Mouse (Mus musculus) left cerebral cortex, adult 2 months (tissue): ENCODE data around the gene Ms4a8a. TPM values are rescaled to one million over a fixed set of nuclear protein-coding genes. Genes with fewer than 3 reads are reported as not detected.

Source experiments
- DNase-seq, 2 experiments: peaks; one replicate each; pipeline ENCODE4 v3.0.0; 2021 to 2022; ENCODE audit warnings: low spot score in 2 of 2, mixed read lengths in 1 of 2; ENCODE audit errors: extremely low spot score in 1 of 2
- H3K27ac ChIP-seq: fragments of 200-600 bp; 2 replicates; pipeline ENCODE4 v1.8.1; 2022
- H3K4me3 ChIP-seq: fragments of 200-600 bp; 2 replicates; pipeline ENCODE4 v1.8.1; 2022
- CTCF ChIP-seq: fragments of 200-600 bp; IDR thresholded peaks from 2 replicates; pipeline ENCODE4 v1.8.1; 2022; ENCODE audit warnings: antibody characterized with exemption, mild to moderate bottlenecking, moderate library complexity
- intact Hi-C: fragments of 180-260 bp; cut with DNase I; formaldehyde crosslinking; loops from one replicate; pipeline ENCODE4 v1.15.1; 2025
- total RNA-seq, 2 experiments: library from RNA; stranded (reverse); gene quantifications; 2 replicates each; pipeline ENCODE4 v1.2.3; 2021

Gene Ms4a8a
- total RNA-seq, 2 experiments from 2014 or later: not detected

GRCm38 (mm10) chr19:11052877-11053276 lies 28.0 kb downstream of the Ms4a8a start:
- DNase-seq: no peak
- no peak for TF ChIP-seq CTCF
- intact Hi-C loops: no loop called here
- Histone ChIP-seq H3K4me3 (no peak overlapping the region), H3K27ac (no peak overlapping the region)

- no peak overlapping the region for H3K4me3 ChIP-seq
- H3K27ac ChIP-seq: no peak overlapping the region
- DNase-seq: no peak
- intact Hi-C loops: no loop called here
- TF ChIP-seq CTCF: no peak
Measured at GRCm38 (mm10) chr19:11050286-11050685, 30.6 kb downstream of the Ms4a8a start.

DNA sequence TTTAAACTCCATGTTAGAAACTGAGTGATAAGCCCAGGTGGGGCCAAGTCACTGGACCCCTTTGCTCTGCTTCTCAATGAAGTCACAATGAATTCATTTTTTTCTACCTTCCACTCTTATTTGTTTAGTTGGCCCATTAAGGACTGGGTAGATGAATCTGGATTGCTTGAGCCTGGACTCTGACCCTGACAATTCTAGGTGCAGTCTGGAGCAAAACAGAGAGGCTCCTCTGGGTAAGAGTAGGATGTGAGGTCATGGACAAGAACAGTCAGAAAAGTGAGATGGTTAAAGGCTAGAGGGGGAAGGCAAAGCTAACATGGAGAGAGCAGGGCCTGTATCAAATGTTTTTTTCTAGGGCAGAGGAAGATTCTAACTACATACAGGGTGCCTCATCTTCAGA lies 31.5 kb downstream of the Ms4a8a start:
- no peak for TF ChIP-seq CTCF
- no peak for DNase-seq
- intact Hi-C loops: loop anchor here (10.0 kb wide), 1 partner anchor 295 kb away; no protein-coding TSS in a partner anchor
- no peak overlapping the region for H3K27ac ChIP-seq
- H3K4me3 ChIP-seq: no peak overlapping the region

DNA sequence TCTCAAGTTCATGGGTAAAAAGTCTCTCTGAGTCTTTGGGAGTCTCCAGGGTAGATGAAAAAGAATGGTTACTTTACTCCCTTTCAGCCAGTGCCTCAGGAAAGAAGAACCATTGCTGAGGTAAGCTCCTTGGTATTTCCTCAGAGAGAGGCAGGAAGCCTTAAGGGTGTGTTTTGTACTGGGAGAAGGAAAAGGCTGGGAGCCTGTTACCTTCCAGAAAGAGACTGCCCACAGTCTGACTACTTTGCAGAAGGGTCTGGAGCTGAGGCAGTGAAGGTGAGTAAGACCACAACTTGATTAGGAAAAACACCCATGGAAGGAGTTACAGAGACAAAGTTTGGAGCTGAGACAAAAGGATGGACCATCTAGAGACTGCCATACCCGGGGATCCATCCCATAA lies 32.4 kb downstream of the Ms4a8a start:
- DNase-seq: no peak
- no peak overlapping the region for H3K4me3 ChIP-seq
- H3K27ac ChIP-seq: no peak overlapping the region
- TF ChIP-seq CTCF: no peak
- intact Hi-C loops: loop anchor here (10.0 kb wide), 1 partner anchor 296 kb away; no protein-coding TSS in a partner anchor

DNA sequence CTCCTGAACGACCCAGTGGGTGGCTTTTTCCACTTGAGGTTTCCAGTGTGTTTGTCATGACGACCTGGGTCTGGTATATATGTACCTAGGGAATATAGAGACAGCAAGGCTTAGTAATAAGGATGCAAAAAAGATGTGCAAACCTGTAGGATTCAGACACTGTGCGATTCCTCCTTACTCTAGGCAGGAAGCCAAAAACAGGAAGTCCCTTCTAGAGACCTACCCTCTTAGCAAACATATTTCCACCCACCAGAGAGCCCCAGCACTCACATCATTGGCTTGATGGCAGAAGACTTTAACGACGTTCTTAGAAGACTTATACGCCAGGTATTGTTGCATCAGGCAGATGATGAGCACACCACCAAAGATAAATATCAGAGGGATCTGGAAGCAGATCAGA lies 32.9 kb downstream of the Ms4a8a start:
- no peak overlapping the region for H3K4me3 ChIP-seq
- intact Hi-C loops: loop anchor here (10.0 kb wide), 1 partner anchor 297 kb away; no protein-coding TSS in a partner anchor
- DNase-seq: no peak
- no peak overlapping the region for H3K27ac ChIP-seq
- no peak for TF ChIP-seq CTCF

GRCm38 (mm10) chr19:11044996-11045711 lies 35.7 kb downstream of the Ms4a8a start:
- TF ChIP-seq CTCF: peak; percentile 70
- no peak overlapping the region for H3K27ac ChIP-seq
- DNase-seq: peak; percentile 22 to 39
- intact Hi-C loops: loop anchor here (10.0 kb wide), 1 partner anchor 300 kb away; no protein-coding TSS in a partner anchor
- peak overlapping the region; percentile 33 for H3K4me3 ChIP-seq

- no peak for TF ChIP-seq CTCF
- Histone ChIP-seq H3K4me3 (peak overlapping the region; percentile 33), H3K27ac (no peak overlapping the region)
- intact Hi-C loops: loop anchor here (10.0 kb wide), 1 partner anchor 300 kb away; no protein-coding TSS in a partner anchor
- no peak for DNase-seq
Measured at GRCm38 (mm10) chr19:11044671-11044995, 36.3 kb downstream of the Ms4a8a start.

DNA sequence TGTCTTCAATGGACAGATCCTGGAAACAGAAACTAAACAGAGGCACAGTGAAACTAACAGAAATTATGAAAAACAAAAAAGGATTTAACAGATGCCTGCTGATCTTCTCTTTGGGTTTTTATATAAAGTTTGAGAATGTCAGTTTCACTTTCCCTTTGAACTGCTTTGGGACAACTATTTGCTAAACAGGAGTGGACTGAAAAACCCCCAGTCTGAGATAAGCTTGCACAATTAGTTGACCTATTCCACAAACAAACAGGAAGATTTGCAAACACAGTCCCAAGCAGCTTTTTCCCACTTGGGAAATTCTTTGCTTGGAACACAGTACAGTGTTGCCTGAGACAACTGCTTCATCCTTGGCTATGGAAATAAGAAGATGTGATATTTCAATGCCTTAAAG lies 43.3 kb downstream of the Ms4a8a start:
- DNase-seq: no peak
- no peak for TF ChIP-seq CTCF
- intact Hi-C loops: no loop called here
- Histone ChIP-seq H3K4me3 (no peak overlapping the region), H3K27ac (no peak overlapping the region)

- no peak for TF ChIP-seq CTCF
- H3K4me3 ChIP-seq: no peak overlapping the region
- no peak overlapping the region for H3K27ac ChIP-seq
- DNase-seq: no peak
- intact Hi-C loops: no loop called here
Measured at GRCm38 (mm10) chr19:11022382-11022781, 58.5 kb downstream of the Ms4a8a start.

GRCm38 (mm10) chr19:11017891-11018290 lies 63.0 kb downstream of the Ms4a8a start, which contains the start of gene Ms4a18:
Gene Ms4a18 (minus strand): TSS chr19:11018031.
- no peak for TF ChIP-seq CTCF
- no peak within 1 kb of the TSS for H3K4me3 ChIP-seq
- intact Hi-C loops: no loop called here
- H3K27ac ChIP-seq: no peak within 1 kb of the TSS
- DNase-seq: no peak

Other genes with a start within 250 kb of the Ms4a8a start
- 1 to 10 TPM; 1.1 to 1.3 TPM for gene Slc15a3, start 241.4 kb downstream of the Ms4a8a start, total RNA-seq
- gene Tmem132a, start 211.2 kb downstream of the Ms4a8a start, total RNA-seq: 100 to 1,000 TPM; 268 TPM
- 10 to 100 TPM; 49.5 to 50.2 TPM for gene Tmem109, start 199.1 kb downstream of the Ms4a8a start, total RNA-seq
- 100 to 1,000 TPM; 195 to 208 TPM for gene Prpf19, start 185.9 kb downstream of the Ms4a8a start, total RNA-seq
- not detected for gene Zp1, start 160.5 kb downstream of the Ms4a8a start, total RNA-seq
- under 1 TPM; 0.14 to 0.30 TPM for gene Ptgdr2, start 143.9 kb downstream of the Ms4a8a start, total RNA-seq
- 10 to 100 TPM in 1 of 2 experiments, 1 to 10 TPM in 1; 7.8 to 10.6 TPM for gene Ccdc86, start 131.8 kb downstream of the Ms4a8a start, total RNA-seq
- not detected for gene Ms4a10, start 106.4 kb downstream of the Ms4a8a start, total RNA-seq
- not detected for gene Ms4a15, start 87.9 kb downstream of the Ms4a8a start, total RNA-seq
- not detected for gene Ms4a18, start 63.1 kb downstream of the Ms4a8a start, total RNA-seq
- gene 1700017D01Rik, start 49.8 kb upstream of the Ms4a8a start, total RNA-seq: not detected
- not detected for gene 1700025F22Rik, start 84.2 kb upstream of the Ms4a8a start, total RNA-seq
- gene Ms4a13, start 115.6 kb upstream of the Ms4a8a start, total RNA-seq: not detected
- not detected for gene Ms4a12, start 151.3 kb upstream of the Ms4a8a start, total RNA-seq
- gene Ms4a1, start 185.1 kb upstream of the Ms4a8a start, total RNA-seq: not detected
- gene Ms4a5, start 202.8 kb upstream of the Ms4a8a start, total RNA-seq: not detected
- not detected for gene Ms4a14, start 233.4 kb upstream of the Ms4a8a start, total RNA-seq